Mouse (Mus musculus) mesoderm, embryonic 11.5 days (tissue): ENCODE data around the gene Apoc2.

Experiments
- DNase-seq: peaks from one replicate; pipeline ENCODE4 v3.0.0-alpha.2; 2012; ENCODE audit warnings: low read depth, low spot score

Apoc2 gene

DNA sequence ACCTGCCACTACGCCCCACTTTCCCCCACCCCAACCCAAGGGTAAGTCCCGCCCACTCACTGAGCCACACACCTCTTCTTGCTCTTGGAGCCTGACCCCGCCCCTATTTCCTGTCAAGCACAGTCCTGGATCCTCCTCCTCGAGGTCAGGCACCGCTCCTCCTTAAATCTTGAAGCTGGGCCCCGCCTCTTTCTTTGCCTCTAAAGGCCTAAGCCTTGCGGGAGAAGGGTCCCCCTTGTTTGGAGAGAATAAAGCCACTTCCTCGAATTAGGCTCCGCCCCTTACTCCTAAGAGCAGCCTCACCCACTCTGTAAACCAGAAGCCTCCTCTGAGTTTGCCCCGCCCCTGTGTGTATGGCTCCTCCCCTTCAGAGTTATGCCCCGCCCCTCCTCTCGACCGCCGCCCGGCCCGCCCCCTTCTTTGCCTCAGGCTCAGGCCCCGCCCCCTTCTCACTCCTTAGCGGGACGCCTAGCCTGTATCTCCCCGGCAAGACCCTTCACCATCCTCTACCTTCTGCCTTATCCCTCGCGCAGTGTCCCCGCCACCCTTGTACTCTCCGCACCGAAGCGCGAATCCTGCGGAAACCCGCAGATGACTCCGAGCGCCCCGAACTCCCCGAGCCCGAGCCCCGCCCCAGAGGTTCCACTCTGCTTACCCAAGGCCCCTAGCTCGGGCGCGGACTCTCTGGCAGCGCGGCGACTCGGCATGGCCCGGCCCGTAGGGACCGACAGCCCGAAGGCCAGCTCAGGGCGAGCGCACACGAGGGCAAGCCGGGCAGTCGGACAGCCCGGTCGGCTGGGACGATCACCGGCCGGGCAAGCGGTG is 49.0 kb downstream of the Apoc2 start:
- peak; percentile 91 for DNase-seq

DNA sequence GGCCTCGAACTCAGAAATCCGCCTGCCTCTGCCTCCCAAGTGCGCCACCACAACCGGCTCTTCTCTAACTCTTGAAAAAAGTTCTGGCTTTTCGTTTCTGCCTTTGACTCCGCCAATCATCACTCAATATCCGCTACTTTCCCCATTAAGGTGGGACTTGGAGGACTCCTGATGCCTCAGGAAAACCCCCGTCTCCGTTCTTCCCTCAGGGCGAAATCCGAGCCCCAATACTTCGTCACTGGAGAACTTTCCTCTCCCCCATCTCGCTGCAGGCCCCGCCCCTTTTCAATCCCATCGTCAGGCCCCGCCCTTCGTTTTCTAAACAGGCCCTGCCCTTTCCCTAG is 49.6 kb downstream of the Apoc2 start:
- no peak for DNase-seq

DNA sequence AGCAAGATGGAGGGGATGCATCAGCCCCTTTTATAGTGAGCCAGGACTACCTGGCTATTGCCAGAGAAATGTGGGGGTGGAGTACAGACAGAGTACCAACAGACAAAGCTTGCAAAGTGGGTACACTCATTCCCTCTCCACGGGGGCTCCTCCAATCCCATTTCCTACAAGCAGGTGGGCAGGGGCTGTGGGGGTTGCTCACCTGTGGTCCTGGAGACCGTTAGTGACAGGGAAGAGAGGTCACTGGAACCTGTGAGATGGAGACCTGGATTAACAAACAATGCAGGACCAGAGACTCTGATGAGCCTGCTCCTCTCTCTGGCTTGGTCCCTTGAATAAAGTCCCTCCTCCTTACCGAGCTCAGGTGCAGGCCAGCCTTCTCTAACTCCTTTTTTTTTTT is 50.0 kb downstream of the Apoc2 start:
- no peak for DNase-seq

DNA sequence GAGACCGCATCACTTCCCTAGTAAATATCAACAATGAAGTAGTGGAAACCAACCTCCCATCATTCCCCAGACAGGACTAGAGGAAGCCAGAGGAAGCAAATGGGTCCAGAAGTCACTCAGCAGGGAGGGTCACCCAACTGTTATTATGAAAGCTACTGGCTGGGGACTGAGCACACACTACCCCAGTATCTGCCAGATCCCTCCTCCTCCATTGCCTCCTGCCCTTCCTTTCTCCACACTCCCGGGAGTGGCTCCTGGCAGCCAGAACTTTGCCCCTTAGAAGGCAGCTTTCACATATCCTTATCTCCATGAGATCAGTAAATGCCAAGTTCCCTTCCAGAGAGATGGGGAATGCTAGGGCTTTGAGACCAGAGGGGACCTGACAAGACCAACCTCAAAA is 54.3 kb downstream of the Apoc2 start:
- no peak for DNase-seq

DNA sequence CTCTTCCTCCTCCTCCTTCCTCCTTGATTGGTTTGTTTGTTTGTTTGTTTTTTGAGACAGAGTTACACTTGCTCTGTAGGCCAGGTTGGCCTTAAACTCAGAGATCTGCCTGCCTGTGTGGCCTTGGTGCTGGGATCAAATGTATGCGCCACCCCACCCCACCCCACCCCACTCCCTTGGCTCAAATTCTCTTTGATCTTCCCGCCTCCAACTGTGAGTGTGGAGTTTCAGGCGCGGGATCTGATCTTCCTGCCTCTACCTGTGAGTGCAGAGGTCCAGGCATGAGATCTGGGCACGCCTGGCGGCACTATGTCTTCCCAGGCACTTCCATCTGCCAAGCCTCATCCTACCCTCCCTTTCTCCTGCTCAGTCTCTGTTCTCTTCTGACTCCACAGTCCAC is 55.5 kb downstream of the Apoc2 start:
- no peak for DNase-seq
